Mouse (Mus musculus) stomach, postnatal 0 days (tissue): ENCODE measurements around the gene Gpx8. TPM values are rescaled to one million over a fixed set of nuclear protein-coding genes. Genes with fewer than 3 reads are reported as not detected.

ENCODE experiments used
- ATAC-seq: fragments of 200-750 bp; cut with Nextera tagmentation; 2 replicates; pipeline ENCODE4 v1.8.0; 2017; ENCODE audit not compliant: low FRiP score, low TSS enrichment
- DNase-seq: peaks from one replicate; pipeline ENCODE4 v3.0.0-alpha.2; 2016; ENCODE audit warnings: low spot score
- H3K27ac ChIP-seq: fragments of 300-500 bp; sonication (generic); replicated peaks from 2 replicates; pipeline ENCODE4 v1.5.1; 2014; ENCODE audit warnings: mild to moderate bottlenecking, control low read depth
- H3K27me3 ChIP-seq: fragments of 300-500 bp; sonication (generic); 2 replicates; pipeline ENCODE4 v1.6.1; 2014; ENCODE audit warnings: low read length; ENCODE audit not compliant: control insufficient read depth, insufficient read depth
- H3K36me3 ChIP-seq: fragments of 300-500 bp; sonication (generic); 2 replicates; pipeline ENCODE4 v1.6.1; 2014; ENCODE audit warnings: low read length, mixed read lengths; ENCODE audit not compliant: control insufficient read depth, insufficient read depth
- H3K4me1 ChIP-seq: fragments of 300-500 bp; sonication (generic); replicated peaks from 2 replicates; pipeline ENCODE4 v1.6.1; 2014; ENCODE audit warnings: antibody characterized with exemption; ENCODE audit not compliant: control insufficient read depth, insufficient read depth
- H3K4me2 ChIP-seq: fragments of 300-500 bp; sonication (generic); replicated peaks from 2 replicates; pipeline ENCODE4 v1.6.1; 2014; ENCODE audit warnings: low read depth, mild to moderate bottlenecking, control low read depth, moderate library complexity
- H3K4me3 ChIP-seq: fragments of 300-500 bp; sonication (generic); 2 replicates; pipeline ENCODE4 v1.5.1; 2014; ENCODE audit warnings: low read depth, low read length, control low read depth
- H3K9ac ChIP-seq: fragments of 300-500 bp; sonication (generic); 2 replicates; pipeline ENCODE4 v1.6.1; 2014; ENCODE audit warnings: mild to moderate bottlenecking, low read length, control low read depth, mixed read lengths
- H3K9me3 ChIP-seq: fragments of 300-500 bp; sonication (generic); 2 replicates; pipeline ENCODE4 v1.6.1; 2016; ENCODE audit warnings: low read length; ENCODE audit not compliant: control insufficient read depth
- CTCF ChIP-seq: IDR thresholded peaks from 2 replicates; pipeline ENCODE4 v1.5.1; 2016; ENCODE audit warnings: antibody characterized with exemption, low read depth, mild to moderate bottlenecking, moderate library complexity
- EP300 ChIP-seq: optimal IDR thresholded peaks from 2 replicates; pipeline ENCODE3; 2016; ENCODE audit warnings: antibody characterized with exemption
- WGBS: fragments of 180-500 bp; shearing (Covaris S2); extraction: QIAGEN DNeasy Blood & Tissue Kit; methylation state at CpG from one replicate; pipeline ENCODE4 v1.1.7; 2014; 5-methylcytosine and 5-hydroxymethylcytosine counted together
- polyA plus RNA-seq: library from polyadenylated mRNA; unstranded; fragments of >200 nt; fragmentation: Nextera tagmentation; extraction: Ambion mirVana; gene quantifications from 2 replicates; pipeline ENCODE4 v1.2.1, GENCODE M21; 2015

The Gpx8 gene
- polyA plus RNA-seq, 1 experiment from 2014 or later = 104 TPM

DNA sequence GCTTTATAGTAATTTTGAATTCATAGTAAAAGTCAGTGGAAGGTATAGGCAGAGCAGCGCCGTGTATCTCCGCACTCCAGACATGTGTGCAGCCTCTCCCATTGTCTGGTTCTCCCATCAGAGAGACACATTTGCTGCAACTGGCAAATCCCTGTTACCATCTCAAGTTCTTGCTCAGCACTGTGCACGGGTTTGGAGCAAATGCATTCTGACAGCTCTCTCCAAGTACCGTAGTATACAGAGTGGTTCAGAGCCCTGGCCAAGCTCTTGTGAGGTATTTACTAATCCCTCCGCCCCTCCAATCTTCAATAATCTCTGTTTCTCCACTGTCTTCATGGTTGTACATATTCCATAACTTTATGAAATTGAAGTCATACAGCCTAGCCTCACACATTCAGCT is 33.5 kb downstream of the Gpx8 start:
- WGBS = 78% methylated on average over 6 of the region's 6 CpGs
- no peak for ATAC-seq

DNA sequence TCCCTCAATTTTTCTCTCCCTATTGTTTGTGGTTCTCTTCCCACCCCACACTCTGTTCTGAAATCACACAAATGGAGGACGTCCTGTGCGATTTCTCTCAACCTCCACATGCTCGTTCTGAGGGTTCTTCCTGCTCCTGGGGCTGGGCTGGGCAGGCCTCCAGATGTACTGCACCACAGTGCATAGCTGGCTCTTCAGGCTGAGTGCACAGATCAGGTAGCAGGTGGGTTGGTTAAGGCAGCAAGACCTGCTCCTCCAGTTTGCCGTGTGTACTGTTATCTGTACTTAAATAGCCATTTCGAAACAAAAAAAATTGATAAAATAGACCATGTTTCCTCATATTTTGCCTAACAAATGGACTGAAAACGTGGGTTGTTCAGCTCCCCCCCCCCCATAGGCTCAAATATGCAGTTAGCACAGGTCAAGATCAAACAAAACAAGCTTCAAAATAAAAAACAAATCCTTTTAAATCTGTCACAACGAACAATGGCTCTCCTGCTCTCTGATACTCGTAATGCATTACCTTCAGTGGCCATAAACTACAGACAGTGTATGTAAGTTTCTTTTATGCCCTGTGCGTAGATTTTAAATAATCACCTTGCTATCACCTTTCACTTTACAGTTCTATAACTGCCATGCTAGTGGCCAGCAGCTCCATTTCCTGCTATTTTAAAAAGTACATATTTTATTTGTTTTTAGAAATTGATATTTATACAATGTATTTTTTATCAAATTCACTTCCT is 45.5 kb downstream of the Gpx8 start:
- no peak for TF ChIP-seq CTCF
- no peak for TF ChIP-seq EP300
- H3K9me3 ChIP-seq = no peaks in the 10 kb centered on the region
- ATAC-seq (peak; percentile 93), DNase-seq (peak; percentile 82)
- peaks cover 4% of the 10 kb centered on the region; the same call in 1 of the 2 replicates for H3K4me1 ChIP-seq
- H3K27me3 ChIP-seq = peaks cover 12% of the 10 kb centered on the region; the same call in 1 of the 2 replicates
- H3K4me3 ChIP-seq = no peak overlapping the region
- H3K36me3 ChIP-seq = no peaks in the 10 kb centered on the region
- WGBS = 53% methylated on average over 9 of the region's 9 CpGs
- no peak overlapping the region; the same call in 1 of the 2 replicates for H3K27ac ChIP-seq
- H3K9ac ChIP-seq = no peak overlapping the region
- H3K4me2 ChIP-seq = peak overlapping the region; percentile 26; the same call in 1 of the 2 replicates

More for the DNA sequence above, 33.5 kb downstream of the Gpx8 start:
- no peaks in the 10 kb centered on the region for H3K4me1 ChIP-seq
- no peaks in the 10 kb centered on the region for H3K9me3 ChIP-seq
- H3K9ac ChIP-seq = no peak overlapping the region
- no peak for DNase-seq
- H3K4me3 ChIP-seq = peak overlapping the region; percentile 39
- H3K27ac ChIP-seq = no peak overlapping the region
- H3K27me3 ChIP-seq = no peaks in the 10 kb centered on the region
- H3K36me3 ChIP-seq = no peaks in the 10 kb centered on the region
- H3K4me2 ChIP-seq = peak overlapping the region; percentile 44
- no peak for TF ChIP-seq CTCF
- no peak for TF ChIP-seq EP300

DNA sequence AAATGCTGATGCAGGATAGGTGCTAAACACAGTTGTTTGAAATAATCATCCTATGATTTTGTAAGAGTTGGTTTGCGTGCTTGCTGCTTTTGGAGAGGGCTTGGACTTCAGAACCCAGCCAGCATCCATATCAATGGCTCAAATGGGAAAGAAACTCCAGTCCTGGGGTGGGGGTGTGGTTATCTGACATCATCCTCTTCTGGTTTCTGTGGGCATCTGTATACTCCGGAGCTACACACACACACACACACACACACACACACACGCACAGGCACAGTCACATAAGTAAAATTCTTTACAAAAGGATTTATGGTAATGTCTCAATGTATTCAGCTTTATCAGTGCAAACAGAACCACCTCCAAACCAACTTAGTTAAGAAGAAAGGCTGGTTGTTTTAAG is 46.1 kb downstream of the Gpx8 start:
- H3K4me2 ChIP-seq = no peak overlapping the region

DNA sequence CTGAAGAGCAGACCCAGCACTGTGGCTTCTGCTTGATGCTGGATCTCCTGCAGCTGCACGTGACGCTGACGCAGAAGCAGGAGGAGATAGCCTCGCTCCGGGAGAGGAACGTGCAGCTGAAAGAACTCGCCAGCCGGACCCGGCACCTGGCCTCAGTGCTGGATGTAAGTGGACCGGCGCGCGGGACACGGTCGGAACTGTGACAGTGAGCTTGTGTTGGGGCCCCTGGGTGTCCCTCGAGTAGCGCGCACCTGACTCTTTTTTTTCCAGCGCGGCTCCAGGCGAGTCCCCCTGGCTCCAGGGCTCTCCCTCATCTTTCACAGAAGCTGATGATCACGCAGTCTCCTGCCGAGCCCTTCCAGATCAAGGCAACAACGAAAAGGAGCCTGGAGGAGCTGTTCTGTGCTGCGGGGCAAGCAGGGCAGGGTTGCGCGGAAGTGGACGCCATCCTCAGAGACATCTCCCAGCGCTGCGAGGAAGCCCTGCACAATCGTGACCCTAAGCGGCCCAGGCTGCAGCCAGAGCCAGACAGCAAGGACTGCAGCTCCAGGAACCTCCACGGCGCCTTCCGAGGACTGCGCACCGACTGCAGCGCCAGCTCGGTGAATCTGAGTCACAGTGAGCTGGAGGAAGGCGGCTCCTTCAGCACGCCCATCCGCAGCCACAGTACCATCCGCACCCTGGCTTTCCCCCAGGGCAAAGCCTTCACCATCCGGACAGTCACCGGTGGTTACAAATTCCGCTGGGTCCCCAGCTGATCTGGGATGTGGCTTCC is 47.6 kb downstream of the Gpx8 start:
- Histone ChIP-seq H3K9me3 (no peaks in the 10 kb centered on the region), H3K27me3 (peaks cover 16% of the 10 kb centered on the region), H3K4me2 (peak overlapping the region; percentile 77), H3K4me3 (peak overlapping the region; percentile 39), H3K4me1 (peaks cover 9% of the 10 kb centered on the region; the same call in 1 of the 2 replicates), H3K9ac (peak overlapping the region; percentile 45; the same call in 1 of the 2 replicates), H3K36me3 (no peaks in the 10 kb centered on the region), H3K27ac (no peak overlapping the region)
- ATAC-seq (peak; percentile 58; the same call in 1 of the 2 replicates), DNase-seq (peak; percentile 62)
- TF ChIP-seq CTCF (no peak), EP300 (no peak)
- WGBS = under 1% methylated on average over 46 of the region's 46 CpGs

More for the DNA sequence above, 46.1 kb downstream of the Gpx8 start:
- DNase-seq (no peak), ATAC-seq (peak; percentile 30; the same call in 1 of the 2 replicates)
- 53% methylated on average over 3 of the region's 3 CpGs for WGBS
- Histone ChIP-seq H3K27me3 (peaks cover 12% of the 10 kb centered on the region; the same call in 1 of the 2 replicates), H3K9me3 (no peaks in the 10 kb centered on the region), H3K4me1 (peaks cover 4% of the 10 kb centered on the region; the same call in 1 of the 2 replicates), H3K9ac (no peak overlapping the region), H3K4me3 (no peak overlapping the region), H3K36me3 (no peaks in the 10 kb centered on the region), H3K27ac (no peak overlapping the region; the same call in 1 of the 2 replicates)
- TF ChIP-seq CTCF (no peak), EP300 (no peak)

DNA sequence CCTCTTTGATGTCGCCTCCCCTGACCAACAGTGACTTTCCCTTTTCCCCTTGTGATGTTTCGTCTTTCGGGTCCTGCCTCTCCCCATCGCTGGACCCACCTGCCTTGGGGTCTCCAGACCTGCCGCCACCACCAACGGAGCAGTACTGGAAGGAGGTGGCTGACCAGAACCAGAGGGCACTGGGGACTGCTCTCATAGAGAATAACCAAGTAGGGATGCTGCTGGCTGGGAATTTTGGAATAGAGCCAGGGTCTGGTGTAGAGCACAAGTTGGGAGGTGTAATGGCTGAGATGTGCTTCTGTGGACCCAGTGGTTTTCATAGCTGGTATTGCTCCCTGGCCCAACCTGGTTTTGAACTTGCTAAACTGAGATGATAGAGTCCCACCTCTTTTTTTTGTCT is 48.8 kb downstream of the Gpx8 start:
- Histone ChIP-seq H3K9me3 (no peaks in the 10 kb centered on the region), H3K4me3 (no peak overlapping the region), H3K4me1 (peaks cover 11% of the 10 kb centered on the region; the same call in 1 of the 2 replicates), H3K4me2 (no peak overlapping the region), H3K9ac (no peak overlapping the region), H3K36me3 (no peaks in the 10 kb centered on the region), H3K27ac (no peak overlapping the region), H3K27me3 (peaks cover 18% of the 10 kb centered on the region)
- DNase-seq (no peak), ATAC-seq (no peak)
- WGBS = 77% methylated on average over 6 of the region's 6 CpGs
- no peak for TF ChIP-seq CTCF
- no peak for TF ChIP-seq EP300
